ENCODE assay signal across 8 mouse cellular contexts in the genomic region with DNA sequence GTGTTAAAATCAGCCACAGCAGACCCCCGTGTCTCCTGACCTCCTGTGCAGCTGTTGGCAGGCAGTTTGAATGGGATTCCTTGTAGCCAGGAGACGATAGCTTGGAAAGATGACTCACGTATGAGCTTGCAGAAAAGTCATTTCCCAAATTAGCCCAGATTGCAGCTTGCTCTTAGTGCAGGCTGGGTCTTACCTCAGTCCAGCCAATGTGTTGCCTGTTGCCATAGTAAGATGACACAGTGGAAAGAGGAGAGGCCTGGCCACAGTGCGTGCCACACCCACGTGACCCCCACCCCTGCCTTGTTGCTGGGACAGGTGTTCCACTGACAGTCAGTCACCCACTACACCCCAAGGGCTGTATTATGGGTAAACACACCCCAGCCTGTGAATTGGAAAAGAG. TPM values are rescaled to one million over a fixed set of nuclear protein-coding genes. Genes with fewer than 3 reads are reported as not detected.
DNase-seq lines count a peak whose midpoint lies in the region; ATAC-seq lines count a peak whose summit lies in the region.

No protein-coding gene starts in this region.

- peaks cover 89% of the 10 kb centered on the region for H3K4me1 ChIP-seq in liver, embryonic 15.5 days (replicated peaks)
- H3K4me1 ChIP-seq in midbrain, embryonic 14.5 days (ENCODE audit: control insufficient read depth, insufficient read depth, low read length), result peaks cover 12% of the 10 kb centered on the region

- H3K4me2 ChIP-seq in liver, embryonic 15.5 days, result 0 out of 2 replicates have a peak overlapping the region, but pooled peaks have one; percentile 3
- no peak overlapping the region for H3K4me2 ChIP-seq in midbrain, embryonic 14.5 days (ENCODE audit: low read length)

- H3K4me3 ChIP-seq in liver, embryonic 15.5 days (replicated peaks), result no peak overlapping the region
- no peak overlapping the region for H3K4me3 ChIP-seq in midbrain, embryonic 14.5 days (replicated peaks; ENCODE audit: low read depth, low read length)

- intact Hi-C loops in gastrocnemius, postnatal 36 days (cut with DNase I), result no loop called here

- H3K27ac ChIP-seq in liver, embryonic 15.5 days (replicated peaks), result peak overlapping the region; percentile 86
- H3K27ac ChIP-seq in midbrain, embryonic 14.5 days (replicated peaks; ENCODE audit: low read depth, low read length), result no peak overlapping the region

- no peaks in the 10 kb centered on the region for H3K36me3 ChIP-seq in liver, embryonic 15.5 days (replicated peaks)
- no peaks in the 10 kb centered on the region; the same call in 1 of the 2 replicates for H3K36me3 ChIP-seq in midbrain, embryonic 14.5 days (ENCODE audit: control insufficient read depth, insufficient read depth, low read length)

- H3K9me3 ChIP-seq in liver, embryonic 15.5 days (replicated peaks), result no peaks in the 10 kb centered on the region
- H3K9me3 ChIP-seq in midbrain, embryonic 14.5 days (ENCODE audit: control insufficient read depth, low read length), result no peaks in the 10 kb centered on the region

- no peak overlapping the region for H3K9ac ChIP-seq in liver, embryonic 15.5 days
- no peak overlapping the region for H3K9ac ChIP-seq in midbrain, embryonic 14.5 days (replicated peaks; ENCODE audit: low read length)

- DNase-seq in 3T3-L1 (ENCODE audit: low read depth, low spot score), result peak; percentile 83
- peak; percentile 79 for DNase-seq in Muller cell, postnatal 12 days (ENCODE audit: inconsistent ontology term)
- peak; percentile 62 to 69 for DNase-seq in gastrocnemius, postnatal 36 days
- DNase-seq in spleen, postnatal 36 days (ENCODE audit: low spot score in 2 of 2), result peak; percentile 83 to 85
- no peak for DNase-seq in ovary, adult 18-20 months (ENCODE audit: low spot score)
- DNase-seq in midbrain, embryonic 14.5 days, result no peak
- no peak for DNase-seq in c-Kit-positive CD71-positive TER-119-positive erythroid progenitor cells, embryonic 14.5 days (ENCODE audit: low spot score)

- WGBS in liver, embryonic 15.5 days (ENCODE audit: insufficient replicate concordance), result 45% methylated on average over 5 of the region's 5 CpGs
- 82% methylated on average over 5 of the region's 5 CpGs for WGBS in midbrain, embryonic 14.5 days

- ATAC-seq in liver, embryonic 15.5 days (ENCODE audit: insufficient read depth), result no peak
- no peak for ATAC-seq in midbrain, embryonic 14.5 days (ENCODE audit: low FRiP score, low TSS enrichment)

- H3K27me3 ChIP-seq in liver, embryonic 15.5 days, result no peaks in the 10 kb centered on the region
- no peaks in the 10 kb centered on the region for H3K27me3 ChIP-seq in midbrain, embryonic 14.5 days (ENCODE audit: control insufficient read depth, insufficient read depth, low read length)

RNA-seq across cellular contexts. Expression of gene Rapgef1, which starts 5.2 kb away (rescaled TPM):
- 100 to 1,000 TPM; 102 to 117 TPM for total RNA-seq in gastrocnemius, postnatal 36 days (2021)
- 5.5 and 7.3 TPM in 2 replicates for polyA plus RNA-seq in liver, embryonic 15.5 days (2015; fragmentation: Nextera tagmentation; extraction: Ambion mirVana)
- 23.2 and 25.3 TPM in 2 replicates for polyA plus RNA-seq in midbrain, embryonic 14.5 days (2014; fragmentation: Nextera tagmentation; extraction: Ambion mirVana)

Comparison
In these comparisons a context has a peak if more than half of its experiments do, and no peak if none do; other contexts are left out.
1. DNase-seq: peak in 3T3-L1 (single experiment), Muller cell, postnatal 12 days (single experiment), gastrocnemius, postnatal 36 days (2 of 2) and spleen, postnatal 36 days (2 of 2); none in ovary, adult 18-20 months (single experiment), midbrain, embryonic 14.5 days (single experiment) and c-Kit-positive CD71-positive TER-119-positive erythroid progenitor cells, embryonic 14.5 days (single experiment).